Mouse (Mus musculus) left cerebral cortex, adult 9 months (tissue): ENCODE results near the gene Inha.
A peak's percentile ranks its signal among the peaks of the same experiment; 100 is the strongest.

Experiments
- DNase-seq, 2 experiments: peaks; one replicate each; pipeline ENCODE4 v3.0.0; 2022; ENCODE audit warnings: low spot score in 2 of 2

Inha gene

DNA sequence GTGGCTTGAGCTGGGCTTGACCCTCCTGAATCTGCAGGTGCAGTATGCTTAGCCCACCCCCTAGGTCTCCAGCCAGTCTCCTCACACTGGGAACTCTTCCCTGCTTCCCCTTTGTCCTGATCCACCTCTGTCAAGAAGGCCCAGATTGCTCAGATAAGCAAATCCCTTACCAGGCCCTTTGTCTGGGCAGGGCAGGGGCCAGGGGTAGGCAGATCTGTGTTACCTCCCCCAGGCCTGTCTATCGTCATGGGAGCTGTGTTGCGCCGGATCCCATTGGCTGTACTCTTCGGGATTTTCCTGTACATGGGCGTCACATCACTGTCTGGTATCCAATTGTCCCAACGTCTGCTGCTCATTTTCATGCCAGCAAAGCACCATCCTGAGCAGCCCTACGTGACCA, 50.2 kb downstream of the Inha start:
- no peak for DNase-seq

DNA sequence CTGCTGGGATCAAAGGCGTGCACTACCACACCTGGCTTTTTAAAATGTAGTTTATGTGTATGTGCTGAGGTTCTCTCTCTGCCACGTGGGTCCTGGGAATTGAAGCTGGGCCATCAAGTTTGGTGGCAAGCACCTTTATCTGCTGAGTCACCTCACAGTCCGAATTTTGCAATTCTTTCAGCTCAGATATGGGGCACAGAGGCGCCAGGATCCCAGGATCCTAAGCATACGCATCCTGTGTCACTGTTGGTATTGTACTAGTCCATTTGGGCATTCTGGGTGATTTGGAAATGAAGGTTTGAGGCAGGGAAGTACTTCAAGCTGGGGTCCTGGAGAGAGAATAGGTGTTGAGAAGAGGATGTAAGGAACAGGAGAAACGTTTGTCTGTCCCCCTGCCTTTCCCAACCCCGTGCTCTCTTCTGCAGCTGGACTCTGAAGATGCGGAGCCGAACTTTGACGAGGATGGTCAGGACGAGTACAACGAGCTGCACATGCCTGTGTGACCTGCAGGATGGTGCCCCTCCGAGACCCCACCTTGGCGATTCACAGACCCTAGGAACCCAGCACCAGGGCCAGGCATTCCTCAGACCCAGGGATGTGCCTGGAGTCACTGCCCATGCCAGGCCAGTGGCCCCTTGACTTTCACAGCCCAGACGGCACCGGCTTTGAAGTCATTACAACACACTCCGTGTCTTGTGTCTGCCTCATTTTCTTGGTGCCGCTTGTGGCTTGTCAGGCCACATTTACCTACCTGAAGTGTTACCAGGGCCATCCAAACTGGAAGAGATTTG, 51.7 kb downstream of the Inha start:
- DNase-seq, result no peak

DNA sequence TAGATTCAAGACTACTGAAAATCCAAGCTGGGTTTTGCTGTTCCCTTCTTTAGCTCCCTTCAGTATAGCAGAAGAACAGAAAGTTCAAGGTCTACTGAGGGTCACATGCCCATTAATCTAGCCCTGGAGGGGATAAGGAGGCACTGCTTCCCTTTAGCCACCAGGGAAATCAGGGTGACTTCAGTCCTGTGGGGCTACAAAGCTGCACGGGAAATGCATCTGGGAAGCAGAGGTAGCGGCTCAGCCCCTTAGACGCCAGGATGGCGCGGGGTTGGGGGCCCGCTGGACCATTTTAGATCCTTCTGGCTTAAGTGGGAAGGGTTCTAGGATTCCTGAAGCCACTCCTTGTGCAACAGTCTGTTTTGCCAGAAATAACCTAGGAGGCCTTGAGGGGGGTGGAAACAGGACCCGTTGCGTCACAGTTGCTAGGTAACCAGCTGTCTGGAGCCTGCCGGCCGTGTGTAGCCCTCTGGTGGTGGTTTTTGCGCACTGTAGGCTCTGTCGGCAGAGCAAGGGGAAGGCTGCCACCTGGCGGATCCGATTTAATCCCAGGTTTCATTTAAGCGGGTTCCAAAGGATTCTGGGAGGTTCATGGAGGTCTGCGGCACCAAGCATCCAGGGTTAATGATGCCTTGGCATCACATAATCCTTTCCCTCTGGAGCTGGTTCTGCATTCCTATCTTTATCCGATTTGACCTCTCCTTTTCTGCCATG, 52.5 kb downstream of the Inha start:
- peak; percentile 89 to 98 for DNase-seq
